Mouse (Mus musculus) ZHBTc4 (cell line): ENCODE measurements around the gene Nxph1.

Source experiments
- DNase-seq: peaks from one replicate; pipeline ENCODE4 v3.0.0-alpha.2; 2011; ENCODE audit warnings: low read depth, low spot score

Nxph1 gene

DNA sequence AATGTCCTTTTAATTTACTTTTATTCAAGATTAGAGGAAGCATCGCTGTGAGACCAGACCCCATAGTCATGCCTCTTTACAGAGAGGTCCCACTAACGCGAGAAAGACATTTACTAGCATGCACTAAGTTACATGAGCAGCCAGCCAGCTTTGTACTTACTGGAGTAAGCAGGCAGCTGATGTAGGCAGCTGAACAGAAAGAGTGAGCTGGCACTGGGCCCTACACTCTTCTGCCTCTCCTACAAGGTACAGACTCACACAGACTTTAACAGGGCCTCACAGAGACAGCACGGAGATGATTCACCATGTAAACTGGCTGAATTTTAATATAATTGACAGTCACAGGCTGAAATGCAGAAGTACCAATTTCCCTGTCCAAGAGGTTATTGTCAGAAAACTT, 11.6 kb downstream of the Nxph1 start:
- DNase-seq, result no peak

DNA sequence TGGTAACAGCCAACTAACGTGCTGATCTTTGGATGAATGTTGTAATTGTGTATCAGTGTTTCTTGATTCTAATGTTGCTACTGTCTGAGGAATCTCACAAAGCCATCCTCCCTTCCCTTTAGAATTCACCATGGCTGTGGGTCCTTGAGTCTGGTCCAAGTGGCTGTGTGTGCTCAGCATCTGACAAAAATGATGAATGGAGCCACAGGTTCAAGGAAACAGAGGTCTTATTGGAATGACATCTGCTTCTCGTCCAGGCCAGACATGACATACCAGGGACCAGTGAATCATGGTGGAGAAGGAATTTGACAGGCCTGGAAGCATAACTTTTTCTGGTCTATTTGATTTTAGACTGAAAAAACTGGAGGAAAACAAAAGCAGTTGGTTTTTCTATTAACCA, 22.3 kb downstream of the Nxph1 start:
- DNase-seq, result no peak

DNA sequence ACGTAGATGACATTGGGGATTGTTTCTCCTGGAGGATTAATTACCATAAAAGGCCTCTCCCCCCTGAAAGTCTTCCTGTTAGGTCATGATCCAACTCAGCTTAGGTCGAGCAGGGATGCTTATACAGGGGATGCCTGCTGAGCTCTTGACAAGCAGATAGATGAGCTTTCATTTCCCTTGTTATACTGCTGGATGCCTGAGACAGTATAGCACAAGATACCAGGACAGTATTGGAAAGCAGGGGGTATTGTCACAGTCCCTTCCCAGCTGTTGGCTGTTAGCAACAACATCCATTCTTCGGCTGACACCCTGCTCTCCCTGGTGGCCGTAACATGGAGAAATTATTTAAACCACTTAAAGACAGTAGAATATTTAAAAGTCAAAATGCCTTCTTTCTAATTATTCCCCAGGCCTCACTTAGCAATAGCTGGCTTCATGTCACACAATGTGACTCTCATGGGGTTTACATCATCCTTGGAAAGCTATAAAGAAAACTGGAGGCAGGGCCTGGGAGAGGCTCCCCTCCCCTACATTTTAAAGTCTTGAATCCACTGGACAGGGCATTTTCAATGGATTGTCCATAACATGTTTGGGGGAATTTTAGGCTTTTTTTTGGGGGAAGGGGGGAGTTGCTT, 31.1 kb downstream of the Nxph1 start:
- peak; percentile 8 for DNase-seq

- no peak for DNase-seq
Measured at GRCm38 (mm10) chr6:8996301-8996943, 48.2 kb downstream of the Nxph1 start.

DNA sequence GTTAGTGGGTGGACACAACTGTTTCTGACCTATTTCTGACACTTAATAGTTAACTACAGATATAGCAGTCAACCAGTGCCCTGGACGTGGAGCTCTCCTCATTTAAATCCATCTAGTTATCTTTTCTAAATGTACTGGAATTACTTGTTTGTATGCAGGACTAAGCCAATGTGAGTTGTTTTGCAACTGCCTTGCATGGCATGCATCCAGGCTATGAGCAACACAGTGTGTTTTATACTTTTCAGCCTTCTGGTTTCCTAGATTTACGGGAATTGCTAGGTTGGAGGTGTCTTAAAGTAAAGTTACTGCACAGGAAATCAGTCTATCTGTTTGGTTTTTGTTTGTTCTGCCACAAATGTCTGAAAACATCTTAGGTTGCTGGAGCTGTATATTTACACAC, 49.1 kb downstream of the Nxph1 start:
- DNase-seq, result no peak

- peak; percentile 46 for DNase-seq
Measured at GRCm38 (mm10) chr6:9002686-9003085, 54.5 kb downstream of the Nxph1 start.

GRCm38 (mm10) chr6:9026631-9027030, 78.4 kb downstream of the Nxph1 start:
- no peak for DNase-seq

DNA sequence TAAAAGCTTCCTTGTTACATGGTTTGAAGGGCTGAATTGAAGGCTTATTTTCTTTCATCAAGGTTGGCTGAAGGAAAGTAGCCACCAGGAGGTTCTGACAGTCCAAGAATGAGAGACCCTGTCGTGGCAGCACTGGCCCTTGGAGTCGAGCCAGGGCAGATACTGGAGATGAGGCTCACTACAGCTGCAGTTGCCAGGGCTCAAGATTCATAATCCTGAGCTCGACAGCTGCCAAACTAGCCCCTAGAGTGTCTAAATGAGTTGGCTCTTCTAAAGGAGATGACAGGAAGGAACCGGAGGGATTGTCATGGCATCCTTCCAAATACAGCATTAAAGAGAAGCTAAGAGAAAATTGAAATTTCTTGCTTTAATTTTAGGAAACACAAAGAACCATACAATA, 78.9 kb downstream of the Nxph1 start:
- DNase-seq, result no peak

GRCm38 (mm10) chr6:9028501-9028900, 80.3 kb downstream of the Nxph1 start:
- peak; percentile 31 for DNase-seq

- DNase-seq, result no peak
Measured at GRCm38 (mm10) chr6:9039286-9039685, 91.1 kb downstream of the Nxph1 start.

DNA sequence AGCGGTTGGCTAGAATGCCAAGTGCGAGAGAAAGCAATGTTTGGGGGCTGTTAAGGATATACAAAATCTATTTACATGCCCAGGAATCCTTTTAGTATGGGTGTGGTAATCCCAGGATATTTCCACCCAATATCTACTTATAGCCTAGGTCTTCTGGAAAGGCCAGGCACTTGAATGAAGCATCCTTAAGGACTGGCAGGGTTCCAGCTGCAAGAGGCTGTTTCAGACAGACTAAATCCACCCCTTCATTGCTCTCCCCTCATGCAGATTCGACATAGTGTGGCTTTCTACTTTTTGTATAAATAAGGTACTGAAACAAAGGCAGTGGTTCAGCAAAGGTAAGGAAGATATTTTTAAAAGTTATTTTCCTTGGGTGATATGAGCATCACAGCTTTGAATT, 92.8 kb downstream of the Nxph1 start:
- DNase-seq, result no peak

GRCm38 (mm10) chr6:9042391-9042790, 94.2 kb downstream of the Nxph1 start:
- no peak for DNase-seq

DNA sequence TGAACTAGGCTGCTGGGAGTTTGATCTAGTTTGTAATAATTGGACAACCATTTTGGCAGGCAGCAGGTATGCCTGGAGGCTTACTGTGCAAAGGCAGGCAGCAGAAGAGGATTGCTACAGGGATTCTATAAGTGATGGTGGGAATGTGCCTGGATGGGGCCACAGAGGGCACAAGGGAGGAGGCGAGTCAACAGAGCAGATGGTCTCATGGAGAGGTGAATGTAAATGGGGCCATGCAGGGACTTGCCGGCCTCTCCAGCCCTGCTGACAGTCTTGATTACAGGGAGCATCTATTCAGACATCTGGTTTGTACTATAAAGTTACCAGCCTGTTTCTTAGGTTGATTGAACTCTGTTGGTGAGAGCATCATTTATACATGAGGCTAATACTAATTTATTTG, 98.6 kb downstream of the Nxph1 start:
- no peak for DNase-seq

DNA sequence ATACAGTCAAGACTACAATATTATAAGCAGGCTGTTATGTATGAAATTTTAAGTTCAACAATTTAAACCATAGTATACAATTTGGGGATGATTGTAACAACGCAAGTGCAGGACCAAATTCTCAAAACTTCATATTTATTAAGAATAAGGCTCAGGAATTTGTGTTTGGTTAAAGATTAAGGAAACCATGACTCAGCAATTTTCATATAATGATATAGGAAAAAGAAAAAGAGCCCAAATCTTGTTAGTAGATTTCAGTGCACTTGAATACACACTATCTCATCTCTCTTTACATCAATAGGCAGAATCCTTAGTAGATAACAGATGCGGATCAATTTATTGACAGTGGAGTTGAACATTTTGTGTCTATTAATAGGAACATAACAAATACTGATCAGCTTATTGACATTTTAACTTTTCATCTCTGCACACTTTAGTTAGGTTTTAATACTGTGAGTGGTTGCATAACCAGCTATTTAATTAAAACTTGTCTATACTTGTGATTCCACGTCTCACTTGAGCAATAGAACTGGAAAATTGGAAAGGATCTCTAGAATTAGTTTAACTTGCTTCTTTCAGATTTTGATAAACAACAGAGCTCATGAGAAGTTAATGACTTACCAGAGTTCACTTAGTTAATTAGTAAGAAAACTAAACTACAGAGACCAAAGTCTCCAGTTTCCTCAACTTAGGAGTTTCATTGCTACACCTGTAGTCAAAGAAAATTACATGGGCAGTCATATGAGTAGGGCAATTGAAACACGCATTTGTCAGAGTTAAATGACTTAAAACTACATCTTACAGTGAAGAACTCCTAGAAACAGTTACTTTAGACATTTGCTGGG, 113.3 kb downstream of the Nxph1 start:
- DNase-seq, result no peak

DNA sequence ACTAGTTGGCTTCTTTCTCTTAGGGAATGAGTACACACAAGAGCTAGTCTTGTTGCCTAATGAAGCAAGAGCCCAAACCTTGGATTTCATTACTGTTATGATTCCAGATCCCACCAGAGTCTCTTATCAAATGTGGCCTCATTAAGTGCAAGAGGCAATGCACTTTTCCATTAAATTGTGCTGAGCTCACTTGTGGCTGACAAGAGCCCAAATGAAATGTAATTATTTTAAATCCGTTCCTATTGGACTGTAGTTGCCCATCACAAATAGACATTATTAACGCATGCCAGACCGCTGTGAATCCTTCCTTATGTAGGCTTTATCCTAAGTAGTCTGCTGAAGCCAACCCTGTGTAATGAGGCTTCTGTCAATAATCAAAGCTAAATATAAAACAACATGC, 118.2 kb downstream of the Nxph1 start:
- no peak for DNase-seq

- no peak for DNase-seq
Measured at GRCm38 (mm10) chr6:9069913-9070312, 121.7 kb downstream of the Nxph1 start.

DNA sequence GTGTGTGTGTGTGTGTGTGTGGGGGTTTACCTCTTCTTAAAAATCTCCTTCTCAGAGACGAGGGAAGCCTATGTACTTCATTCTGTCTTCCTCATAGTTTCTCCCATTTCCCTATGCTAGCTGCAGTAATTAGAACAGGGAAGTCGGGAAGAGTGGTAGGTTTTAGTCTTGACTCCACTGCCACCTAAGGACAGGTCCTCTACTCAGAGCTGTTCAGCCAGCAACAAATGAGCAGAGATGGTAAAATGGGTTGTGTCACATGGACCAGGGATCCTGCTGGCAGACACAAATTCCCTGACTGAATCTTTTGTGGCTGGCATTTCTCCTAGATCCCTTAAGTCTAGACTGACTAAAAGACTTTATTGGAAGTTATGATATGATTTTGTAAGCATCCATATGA, 128.2 kb downstream of the Nxph1 start:
- DNase-seq, result no peak

DNA sequence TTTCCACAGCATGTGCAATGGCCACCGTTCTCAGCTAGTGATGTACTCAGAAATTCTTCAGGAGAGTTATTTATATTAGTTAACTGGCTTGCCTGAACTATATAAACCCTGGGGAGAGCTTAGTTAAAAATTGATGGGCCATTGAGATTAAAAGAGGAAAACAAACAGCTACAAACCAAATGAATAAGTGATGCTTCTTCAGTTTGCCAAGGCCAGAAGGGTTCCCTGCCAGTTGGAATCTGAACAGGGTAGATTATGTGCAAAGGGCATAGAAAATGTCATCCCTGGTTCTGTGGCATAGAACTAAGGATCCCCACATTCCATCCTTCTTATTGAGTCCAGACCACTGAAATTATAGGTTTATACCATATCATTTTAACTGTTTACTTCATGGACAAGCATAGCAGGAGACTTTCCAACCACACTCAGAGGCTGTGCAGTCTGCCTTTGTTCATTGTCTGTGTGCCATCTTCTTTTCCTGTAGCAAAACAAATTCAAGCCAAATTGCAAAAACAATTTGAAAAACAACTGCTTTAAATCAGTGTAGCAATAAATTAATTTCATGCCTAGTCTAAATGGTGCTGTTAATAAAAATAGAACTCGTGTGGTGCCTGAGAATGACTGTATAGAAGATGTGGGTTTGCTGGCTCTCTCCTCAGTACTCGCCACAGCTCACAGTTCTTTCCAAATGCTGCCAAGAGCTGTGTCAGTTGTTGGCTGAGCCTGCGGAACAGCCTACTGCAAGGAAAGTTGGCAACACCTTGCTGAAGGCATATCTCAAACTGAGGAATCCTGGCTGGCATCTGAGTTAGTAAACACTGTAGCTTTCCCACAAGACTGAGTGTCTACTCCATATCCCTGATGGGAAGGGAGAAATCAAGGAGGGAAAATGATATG, 129.8 kb downstream of the Nxph1 start:
- DNase-seq, result no peak

GRCm38 (mm10) chr6:9083851-9084250, 135.6 kb downstream of the Nxph1 start:
- DNase-seq, result no peak

- DNase-seq, result no peak
Measured at GRCm38 (mm10) chr6:9097345-9097744, 149.1 kb downstream of the Nxph1 start.

GRCm38 (mm10) chr6:9107366-9107765, 159.1 kb downstream of the Nxph1 start:
- DNase-seq, result no peak

GRCm38 (mm10) chr6:9119136-9119535, 170.9 kb downstream of the Nxph1 start:
- DNase-seq, result no peak
